Mouse (Mus musculus): ENCODE data around the gene Stx5a.

GRCm38 (mm10) chr19:8708954-8709353, 32.3 kb upstream of the Stx5a start:
- TF ChIP-seq POLR2A (IDR thresholded peaks at IDR 0.05; ENCODE audit: low read depth, low read length), result no peak
- TF ChIP-seq CTCF (IDR thresholded peaks at IDR 0.05; ENCODE audit: extremely low read depth, insufficient read length, insufficient replicate concordance, low read depth, low read length), result no peak

Data from small intestine, adult 2 months (tissue).